Mouse (Mus musculus): ENCODE data around the gene Pdzd2.

DNA sequence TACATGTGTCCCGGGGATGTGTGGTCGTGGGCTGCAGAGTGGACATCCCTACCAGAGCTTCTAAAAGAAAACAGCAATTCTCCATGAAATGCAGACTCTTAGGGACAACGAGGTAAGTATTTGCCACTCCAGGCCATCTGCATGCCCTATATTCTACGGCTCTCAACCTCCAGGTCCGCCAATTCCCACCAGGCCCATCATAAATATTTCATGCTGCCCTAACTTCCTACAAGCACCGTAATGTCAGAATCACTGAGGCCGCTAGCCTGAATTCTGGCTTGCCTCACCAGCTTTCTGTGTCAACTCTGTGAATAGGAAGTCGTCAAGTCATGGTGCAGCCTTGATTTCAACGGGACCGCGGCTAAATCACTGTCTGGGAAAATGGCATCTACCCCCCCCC, 234.2 kb downstream of the Pdzd2 start:
- no peak for TF ChIP-seq POLR2A (IDR thresholded peaks at IDR 0.05; ENCODE audit: borderline replicate concordance, control insufficient read depth, low read depth, low read length)
- TF ChIP-seq CTCF (IDR thresholded peaks at IDR 0.05; ENCODE audit: control insufficient read depth, insufficient read depth, low read length), result no peak

Data from bone marrow, adult 2 months (tissue).